Mouse (Mus musculus) liver, embryonic 16.5 days (tissue): ENCODE results near the gene D10Jhu81e. TPM values are rescaled to one million over a fixed set of nuclear protein-coding genes. Genes with fewer than 3 reads are reported as not detected.

ENCODE experiments used
- ATAC-seq: fragments of 200-750 bp; cut with Nextera tagmentation; 2 replicates; pipeline ENCODE4 v1.8.0; 2017; ENCODE audit warnings: low read depth, mild to moderate bottlenecking, moderate number of reproducible peaks, moderate library complexity
- H3K27ac ChIP-seq: fragments of 300-500 bp; sonication (generic); 2 replicates; pipeline ENCODE4 v1.5.1; 2014; ENCODE audit warnings: mild to moderate bottlenecking, low read length
- H3K27me3 ChIP-seq: fragments of 300-500 bp; sonication (generic); 2 replicates; pipeline ENCODE4 v1.6.1; 2014; ENCODE audit warnings: low read depth, low read length, mixed read lengths; ENCODE audit not compliant: control insufficient read depth, insufficient read depth
- H3K36me3 ChIP-seq: fragments of 300-500 bp; sonication (generic); 2 replicates; pipeline ENCODE4 v1.6.1; 2014; ENCODE audit warnings: mild to moderate bottlenecking; ENCODE audit not compliant: control insufficient read depth, insufficient read depth
- H3K4me1 ChIP-seq: fragments of 300-500 bp; sonication (generic); 2 replicates; pipeline ENCODE4 v1.6.1; 2014; ENCODE audit warnings: low read depth, low read length, mixed read lengths; ENCODE audit not compliant: control insufficient read depth
- H3K4me2 ChIP-seq: fragments of 300-500 bp; sonication (generic); 2 replicates; pipeline ENCODE4 v1.6.1; 2014; ENCODE audit warnings: low read depth, low read length, mixed read lengths
- H3K4me3 ChIP-seq: fragments of 300-500 bp; sonication (generic); 2 replicates; pipeline ENCODE4 v1.5.1; 2014; ENCODE audit warnings: low read depth, mild to moderate bottlenecking, low read length
- H3K9ac ChIP-seq: fragments of 300-500 bp; sonication (generic); 2 replicates; pipeline ENCODE4 v1.6.1; 2014; ENCODE audit warnings: low read depth, low read length
- H3K9me3 ChIP-seq: fragments of 300-500 bp; sonication (generic); replicated peaks from 2 replicates; pipeline ENCODE4 v1.6.1; 2016; ENCODE audit warnings: low read length; ENCODE audit not compliant: control insufficient read depth
- WGBS: fragments of 180-500 bp; shearing (Covaris S2); extraction: QIAGEN DNeasy Blood & Tissue Kit; methylation state at CpG from one replicate; pipeline ENCODE4 v1.1.7; 2014; ENCODE audit not compliant: insufficient replicate concordance; 5-methylcytosine and 5-hydroxymethylcytosine counted together
- polyA plus RNA-seq: library from polyadenylated mRNA; unstranded; fragments of >200 nt; fragmentation: Nextera tagmentation; extraction: Ambion mirVana; gene quantifications from 2 replicates; pipeline ENCODE4 v1.2.1, GENCODE M21; 2015

The D10Jhu81e gene
- polyA plus RNA-seq, 1 experiment from 2014 or later: 21.7 TPM

GRCm38 (mm10) chr10:78159252-78159878 is 10.2 kb downstream of the D10Jhu81e start:
- ATAC-seq: peak; percentile 67
- Histone ChIP-seq H3K36me3 (no peaks in the 10 kb centered on the region), H3K4me3 (peak overlapping the region; percentile 47), H3K4me1 (peaks cover 10% of the 10 kb centered on the region), H3K27me3 (no peaks in the 10 kb centered on the region), H3K9me3 (no peaks in the 10 kb centered on the region), H3K9ac (peak overlapping the region; percentile 34), H3K27ac (peak overlapping the region; percentile 38; the same call in 1 of the 2 replicates), H3K4me2 (peak overlapping the region; percentile 69)
- 9% methylated on average over 17 of the region's 17 CpGs for WGBS

DNA sequence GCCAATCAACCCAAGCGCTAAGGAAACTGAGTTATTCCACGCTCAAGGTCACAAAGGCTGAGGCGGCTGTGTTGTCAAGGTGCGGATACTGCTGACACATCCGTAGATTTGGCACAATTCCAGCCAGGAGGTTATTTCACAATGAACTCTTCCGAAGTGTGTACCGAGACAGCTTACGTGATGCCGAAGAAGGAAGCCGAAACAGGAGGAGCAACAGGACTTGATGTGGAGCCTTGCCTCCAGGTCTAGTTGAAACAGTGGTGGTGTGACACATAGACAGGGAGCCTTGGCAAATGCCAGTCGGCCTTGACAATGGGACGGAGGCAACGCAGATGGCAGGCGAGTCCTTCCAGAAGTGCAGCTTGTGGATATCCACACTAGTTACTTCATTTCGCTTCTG is 11.5 kb downstream of the D10Jhu81e start:
- WGBS: 75% methylated on average over 15 of the region's 15 CpGs
- Histone ChIP-seq H3K27me3 (no peaks in the 10 kb centered on the region), H3K27ac (no peak overlapping the region), H3K4me3 (no peak overlapping the region), H3K4me1 (peaks cover 10% of the 10 kb centered on the region), H3K9ac (no peak overlapping the region), H3K9me3 (no peaks in the 10 kb centered on the region), H3K36me3 (no peaks in the 10 kb centered on the region), H3K4me2 (no peak overlapping the region)
- ATAC-seq: no peak

DNA sequence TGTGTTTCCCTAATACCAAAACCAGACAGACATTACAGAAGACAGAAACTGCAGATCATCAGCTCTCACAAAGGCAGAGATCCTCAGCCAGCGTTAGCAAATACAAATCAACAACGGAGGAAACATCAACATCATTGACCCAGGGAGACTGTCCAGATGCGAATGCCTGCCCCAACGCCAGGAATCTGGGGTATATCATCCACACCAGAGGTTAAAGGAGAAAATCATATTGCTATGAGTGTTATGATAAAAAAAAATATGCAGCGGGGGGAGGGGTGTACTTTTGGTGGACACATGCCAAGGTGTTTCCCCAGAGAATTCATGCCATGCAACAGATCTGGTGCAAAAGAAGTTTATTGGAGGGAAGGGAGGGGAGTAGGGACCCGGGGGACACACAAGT is 12.7 kb downstream of the D10Jhu81e start:
- no peak for ATAC-seq
- 57% methylated on average over 6 of the region's 6 CpGs for WGBS
- no peak overlapping the region for H3K9ac ChIP-seq
- no peaks in the 10 kb centered on the region for H3K9me3 ChIP-seq
- no peaks in the 10 kb centered on the region for H3K36me3 ChIP-seq
- H3K27me3 ChIP-seq: no peaks in the 10 kb centered on the region
- H3K4me1 ChIP-seq: peaks cover 10% of the 10 kb centered on the region
- no peak overlapping the region for H3K4me2 ChIP-seq
- no peak overlapping the region for H3K4me3 ChIP-seq
- no peak overlapping the region for H3K27ac ChIP-seq

- Histone ChIP-seq H3K36me3 (no peaks in the 10 kb centered on the region), H3K4me1 (peaks cover 7% of the 10 kb centered on the region), H3K27ac (peak overlapping the region; percentile 57; the same call in 1 of the 2 replicates), H3K9ac (no peak overlapping the region), H3K4me2 (no peak overlapping the region), H3K27me3 (no peaks in the 10 kb centered on the region), H3K4me3 (no peak overlapping the region), H3K9me3 (no peaks in the 10 kb centered on the region)
- WGBS: 29% methylated on average over 10 of the region's 10 CpGs
- no peak for ATAC-seq
Observed at GRCm38 (mm10) chr10:78148834-78149766, 20.5 kb downstream of the D10Jhu81e start.

GRCm38 (mm10) chr10:78147908-78148441 is 21.6 kb downstream of the D10Jhu81e start:
- Histone ChIP-seq H3K4me1 (peaks cover 9% of the 10 kb centered on the region), H3K4me2 (no peak overlapping the region), H3K27ac (no peak overlapping the region), H3K27me3 (no peaks in the 10 kb centered on the region), H3K4me3 (no peak overlapping the region), H3K9me3 (no peaks in the 10 kb centered on the region), H3K36me3 (no peaks in the 10 kb centered on the region), H3K9ac (no peak overlapping the region)
- 51% methylated on average over 4 of the region's 4 CpGs for WGBS
- no peak for ATAC-seq

- H3K27me3 ChIP-seq: no peaks in the 10 kb centered on the region
- H3K4me1 ChIP-seq: peaks cover 9% of the 10 kb centered on the region
- 27% methylated on average over 8 of the region's 8 CpGs for WGBS
- no peak overlapping the region for H3K27ac ChIP-seq
- no peaks in the 10 kb centered on the region for H3K36me3 ChIP-seq
- ATAC-seq: no peak
- H3K4me2 ChIP-seq: no peak overlapping the region
- no peak overlapping the region for H3K9ac ChIP-seq
- no peak overlapping the region for H3K4me3 ChIP-seq
- H3K9me3 ChIP-seq: no peaks in the 10 kb centered on the region
Observed at GRCm38 (mm10) chr10:78143727-78144505, 25.7 kb downstream of the D10Jhu81e start.

DNA sequence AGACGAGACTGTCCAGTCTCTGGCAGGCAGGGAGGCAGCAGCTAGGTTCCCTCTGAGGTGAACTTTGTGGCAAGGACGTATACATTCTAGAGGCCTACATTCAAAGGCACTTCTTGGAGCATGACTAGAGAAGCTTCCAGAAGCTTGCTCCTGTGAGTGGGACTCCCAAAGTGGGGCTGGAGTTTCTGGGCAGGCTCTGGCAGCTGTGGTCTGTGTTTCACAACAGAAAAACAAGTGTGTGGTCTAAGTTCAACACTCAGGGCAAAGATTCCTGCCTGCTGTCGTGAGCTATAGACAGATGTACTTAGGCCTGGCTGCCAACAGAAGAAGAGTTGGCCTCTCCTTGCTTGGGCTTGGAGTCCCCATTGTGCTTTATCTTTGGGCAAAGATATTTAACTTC is 28.7 kb downstream of the D10Jhu81e start:
- no peak; the same call in 1 of the 2 replicates for ATAC-seq
- WGBS: 43% methylated on average over 3 of the region's 3 CpGs

GRCm38 (mm10) chr10:78140251-78140600 is 29.4 kb downstream of the D10Jhu81e start:
- ATAC-seq: no peak
- no peak overlapping the region for H3K4me2 ChIP-seq
- no peak overlapping the region for H3K9ac ChIP-seq
- no peak overlapping the region for H3K27ac ChIP-seq
- no peak overlapping the region for H3K4me3 ChIP-seq
- no peaks in the 10 kb centered on the region for H3K27me3 ChIP-seq
- peaks cover 10% of the 10 kb centered on the region for H3K4me1 ChIP-seq
- no peaks in the 10 kb centered on the region for H3K9me3 ChIP-seq
- no peaks in the 10 kb centered on the region for H3K36me3 ChIP-seq
- WGBS: 63% methylated on average over 1 of the region's 1 CpGs

More for the DNA sequence above, 28.7 kb downstream of the D10Jhu81e start:
- Histone ChIP-seq H3K4me1 (peaks cover 5% of the 10 kb centered on the region), H3K27ac (no peak overlapping the region), H3K4me2 (no peak overlapping the region), H3K9ac (no peak overlapping the region), H3K36me3 (no peaks in the 10 kb centered on the region), H3K27me3 (no peaks in the 10 kb centered on the region), H3K4me3 (no peak overlapping the region), H3K9me3 (no peaks in the 10 kb centered on the region)
